Mouse (Mus musculus) ovary, postnatal 36 days (tissue): ENCODE measurements around the gene Actn1.

Experiments used
- DNase-seq: peaks from one replicate; pipeline ENCODE4 v3.0.0; 2022; ENCODE audit warnings: low spot score, mixed read lengths

Gene Actn1

DNA sequence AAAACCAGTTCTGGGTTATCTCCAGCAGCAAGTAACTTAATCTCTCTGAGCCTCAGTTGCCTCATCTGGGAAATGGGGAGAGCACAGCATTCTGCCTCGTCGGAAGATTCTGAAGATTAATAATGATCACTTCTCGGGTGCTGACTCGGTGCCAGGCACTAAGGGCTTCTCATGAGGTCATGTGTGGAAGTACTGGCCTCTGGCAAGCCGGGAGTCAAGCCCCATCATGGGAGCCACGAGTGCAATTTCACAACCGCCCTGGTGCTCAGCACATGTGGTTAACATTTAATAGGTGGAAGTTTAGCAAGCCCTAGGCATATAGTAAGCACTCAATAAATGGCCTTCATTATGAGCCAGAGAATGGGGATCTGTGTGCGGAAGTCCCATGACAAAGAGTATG, 125.0 kb downstream of the Actn1 start:
- no peak for DNase-seq

DNA sequence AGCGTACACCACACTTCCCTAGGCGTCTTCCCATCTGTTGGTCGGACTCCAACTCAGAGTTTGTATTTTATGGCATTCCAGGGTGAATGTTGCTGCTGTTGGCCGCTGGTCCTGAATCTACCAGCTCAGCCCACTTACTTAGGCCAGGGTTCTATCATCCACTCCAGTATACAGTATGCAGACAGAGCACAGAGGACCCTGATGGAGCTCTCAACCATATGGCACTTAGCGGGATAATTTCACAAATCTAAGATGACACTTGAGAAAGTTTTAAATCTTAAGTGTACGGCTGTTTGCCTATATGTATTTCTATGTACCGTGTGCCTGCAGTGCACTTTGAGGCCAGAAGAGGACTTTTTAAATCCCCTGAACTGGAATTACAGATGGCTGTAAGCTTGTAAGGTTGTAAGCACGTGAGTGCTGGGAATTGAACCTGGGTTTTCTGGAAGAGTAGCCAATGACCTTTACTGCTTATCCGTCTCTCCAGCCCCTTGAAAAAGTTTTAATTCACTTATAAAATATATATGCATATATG, 127.1 kb downstream of the Actn1 start:
- no peak for DNase-seq

DNA sequence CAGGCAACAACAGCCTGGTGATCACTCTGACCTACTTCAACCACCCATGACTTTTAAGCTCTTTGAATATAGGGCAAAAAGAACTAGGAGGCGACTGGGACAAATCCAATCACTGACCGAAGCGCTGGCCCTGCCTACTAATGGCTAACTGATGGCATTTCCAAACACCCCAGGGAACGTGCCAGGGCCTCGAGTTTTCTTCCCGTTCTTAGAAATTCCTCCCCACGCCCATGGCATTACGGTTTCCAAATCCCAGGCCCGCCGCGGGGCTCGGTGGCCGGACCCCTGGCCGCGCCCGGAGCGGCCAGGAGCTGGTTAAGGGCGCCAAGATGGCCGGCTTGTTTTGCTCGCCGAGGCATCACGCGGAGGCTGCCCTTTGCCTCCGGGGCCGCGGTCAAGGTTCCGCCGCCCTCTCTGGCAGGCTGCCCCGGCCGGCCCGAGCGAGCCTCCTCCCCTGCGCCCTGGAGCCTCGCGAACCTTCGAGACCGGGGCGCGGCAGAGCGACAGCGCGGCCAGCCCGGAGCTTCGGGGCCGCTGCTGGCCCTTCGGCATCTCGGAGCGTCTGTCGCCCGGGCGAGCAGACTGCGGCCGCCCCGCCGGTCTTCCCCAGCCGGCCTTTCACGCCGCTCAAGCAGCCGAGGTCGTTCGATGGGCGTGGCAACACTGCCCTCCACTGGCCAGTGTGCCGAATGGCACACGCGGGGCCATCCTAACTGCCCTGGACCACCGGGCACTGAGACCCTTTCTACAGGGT, 127.7 kb downstream of the Actn1 start:
- peak; percentile 90 for DNase-seq

DNA sequence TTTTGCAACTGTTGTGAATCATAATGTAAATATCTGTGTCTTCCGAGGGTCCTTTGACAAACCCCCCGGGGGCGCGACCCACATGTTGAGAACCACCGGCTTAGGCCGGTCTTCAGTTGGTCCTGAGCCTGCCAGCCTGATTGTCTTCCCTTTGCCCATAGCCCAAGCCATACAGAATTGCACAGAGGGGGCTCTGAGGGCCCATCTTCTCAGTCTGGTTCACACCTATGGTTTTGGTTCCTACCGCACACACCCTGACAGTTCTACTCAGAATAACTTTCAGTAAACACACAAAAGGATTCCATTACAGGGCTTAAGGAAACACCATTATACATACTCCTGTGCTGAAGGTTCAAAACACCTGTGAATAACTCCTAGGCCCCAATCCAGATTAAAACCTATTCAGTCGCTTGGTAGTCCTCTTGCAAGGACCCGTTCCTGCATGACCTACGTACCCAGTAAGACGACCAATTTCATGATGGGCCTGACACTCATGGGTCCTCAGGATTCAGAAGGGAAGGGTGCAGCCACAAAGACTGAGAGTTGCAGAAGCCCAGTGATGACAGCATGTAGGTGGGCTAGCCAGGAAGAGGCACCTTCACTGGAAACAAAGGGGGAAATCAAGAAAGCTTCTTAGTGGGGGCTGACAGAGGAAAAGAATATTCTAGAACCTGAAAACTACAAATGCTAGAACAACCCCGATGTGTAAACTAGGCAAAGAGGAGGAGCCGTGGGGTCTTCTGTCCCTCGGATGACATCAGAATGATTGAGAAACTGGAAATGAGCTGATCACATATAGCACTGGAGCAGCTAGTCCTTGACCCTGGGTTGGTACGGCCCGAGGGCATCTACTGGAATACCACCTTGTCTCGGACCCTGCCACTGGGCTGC, 128.6 kb downstream of the Actn1 start:
- no peak for DNase-seq

DNA sequence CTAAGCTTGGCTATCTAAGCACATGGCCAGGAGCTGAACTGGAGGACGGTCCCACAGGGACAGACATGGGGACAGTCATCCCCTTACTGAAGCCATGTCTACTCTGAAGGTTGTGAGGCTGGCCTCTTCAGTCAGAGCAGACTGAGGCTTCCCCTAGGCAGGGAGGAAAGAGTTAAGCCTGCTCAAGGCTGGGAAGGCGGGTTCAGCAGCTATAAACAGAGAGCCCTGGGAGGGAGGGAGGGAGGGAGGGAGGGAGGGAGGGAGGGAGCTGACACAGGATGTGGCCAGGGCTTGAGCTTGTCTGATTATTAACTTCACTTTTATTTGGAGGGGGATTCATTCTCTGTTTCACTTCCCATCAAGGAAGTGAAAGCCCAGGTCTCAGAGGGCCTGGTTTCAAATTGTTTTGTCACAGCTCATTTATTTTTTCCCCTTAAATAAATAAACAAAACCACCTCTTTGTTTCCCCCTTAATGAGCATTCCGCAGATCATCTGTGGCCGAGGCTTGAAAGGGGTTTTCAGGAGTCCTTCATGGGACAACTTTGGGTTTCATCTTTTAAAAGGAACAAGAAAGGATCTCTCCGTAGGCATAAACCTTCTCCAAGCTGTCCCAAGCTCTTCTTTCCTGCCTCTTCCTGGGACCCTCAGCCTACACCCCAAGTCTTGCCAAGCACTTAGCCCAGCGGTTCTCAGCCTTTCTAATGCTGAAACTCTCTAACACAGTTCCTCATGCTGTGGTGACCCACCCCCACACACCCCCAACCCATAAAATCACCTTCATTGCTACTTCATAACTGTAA, 129.4 kb downstream of the Actn1 start:
- peak; percentile 43 for DNase-seq

DNA sequence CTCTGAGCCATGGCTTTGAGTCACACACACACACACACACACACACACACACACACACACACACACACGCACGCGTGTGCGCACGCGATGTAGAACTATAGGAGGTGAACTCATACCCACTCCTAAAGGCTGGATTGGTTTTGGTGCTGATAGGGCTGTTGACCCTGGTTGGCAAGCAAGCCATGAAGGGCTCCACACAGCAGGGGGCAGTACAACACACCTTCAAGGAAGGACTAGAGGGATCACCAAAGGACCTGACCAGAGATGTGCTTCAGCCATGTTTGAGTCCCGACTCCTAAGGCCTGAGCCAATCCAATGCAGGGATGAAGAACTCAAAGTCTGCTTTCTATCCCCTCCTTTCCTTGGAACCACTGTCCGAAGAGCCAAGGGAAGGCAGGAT, 130.6 kb downstream of the Actn1 start:
- DNase-seq, result peak; percentile 44

DNA sequence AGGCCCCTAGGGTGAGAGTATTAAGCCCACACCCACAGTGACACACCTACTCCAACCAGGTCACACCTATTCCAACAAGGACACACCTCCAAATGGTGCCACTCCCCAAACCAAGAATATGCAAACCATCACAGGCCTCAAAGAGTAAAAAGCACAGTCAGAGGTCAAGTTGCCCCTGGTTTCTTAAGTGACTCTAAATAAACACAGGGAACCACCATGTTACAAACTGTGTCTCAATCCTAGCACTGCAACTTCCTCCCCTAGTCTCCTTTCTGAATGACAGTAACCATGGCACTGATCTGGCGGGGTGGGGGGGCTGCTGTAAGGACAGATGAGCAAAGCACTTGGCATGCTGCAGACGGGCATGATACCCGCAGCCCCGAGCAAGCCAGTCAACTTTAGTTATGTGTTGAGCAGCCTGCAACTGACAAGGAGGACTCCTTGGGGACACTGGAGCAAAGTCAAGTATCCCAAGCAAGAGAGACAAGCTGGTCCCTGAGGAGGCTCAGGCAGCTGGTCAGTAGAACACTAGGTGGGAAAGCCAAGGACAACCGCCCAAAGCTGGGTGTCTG, 132.9 kb downstream of the Actn1 start:
- DNase-seq, result no peak

DNA sequence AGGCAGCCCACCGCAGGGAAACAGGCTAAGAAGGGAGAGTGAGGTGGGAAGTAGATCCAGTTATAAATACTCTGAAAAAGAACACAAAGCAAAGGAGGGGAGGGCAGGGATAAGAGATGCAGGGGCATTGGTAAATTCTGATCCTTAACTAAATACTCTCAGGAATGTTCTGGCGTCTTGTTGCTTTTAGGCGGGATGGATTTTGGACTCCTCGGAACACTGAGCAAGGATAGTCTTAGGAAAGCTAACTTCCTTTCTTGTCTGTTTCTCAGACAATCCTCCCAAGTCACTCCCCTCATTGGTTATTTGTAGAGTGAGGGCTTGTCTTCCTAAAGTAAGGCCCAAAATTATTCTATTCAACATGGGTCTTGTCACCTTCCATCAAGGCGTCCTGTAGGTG, 134.9 kb downstream of the Actn1 start:
- DNase-seq, result no peak

DNA sequence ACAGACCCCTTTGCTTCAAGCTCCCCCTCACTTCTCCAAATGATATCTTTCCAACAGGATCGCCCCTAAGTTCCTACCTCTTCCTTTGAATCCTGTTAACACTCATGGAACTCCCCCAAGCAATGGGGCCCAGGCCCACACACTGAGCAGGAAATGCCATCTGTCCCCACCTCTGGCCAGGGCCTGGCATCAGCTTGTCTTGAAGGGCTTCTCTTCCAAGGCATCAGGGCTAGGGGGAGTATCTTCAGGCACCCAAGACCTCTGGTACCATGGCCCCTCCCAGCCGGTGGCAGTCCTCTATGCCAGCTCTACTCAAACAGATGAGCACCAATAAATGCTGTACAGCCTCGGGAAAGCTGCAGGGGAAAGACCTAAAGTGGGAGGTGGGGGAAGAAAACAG, 135.4 kb downstream of the Actn1 start:
- DNase-seq, result no peak

DNA sequence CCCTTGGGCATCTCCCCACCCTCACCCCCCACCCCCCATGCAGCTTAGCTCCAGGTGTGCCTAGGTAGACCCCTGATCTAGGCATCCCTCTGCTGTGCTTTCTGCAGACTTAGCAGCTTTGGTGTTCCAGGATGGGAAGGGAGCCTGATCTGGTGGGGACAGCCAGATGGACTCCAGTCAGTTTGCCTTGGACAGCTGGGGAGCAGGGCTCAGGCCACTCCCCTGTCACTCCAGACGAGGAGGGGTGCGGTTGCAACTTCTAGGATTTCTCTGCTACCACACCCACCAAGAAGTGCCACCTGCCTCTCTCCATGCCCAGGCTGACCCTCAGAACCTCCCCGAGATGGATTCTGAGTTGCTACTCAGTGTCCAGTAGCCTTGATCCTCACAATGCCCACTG, 136.0 kb downstream of the Actn1 start:
- no peak for DNase-seq

DNA sequence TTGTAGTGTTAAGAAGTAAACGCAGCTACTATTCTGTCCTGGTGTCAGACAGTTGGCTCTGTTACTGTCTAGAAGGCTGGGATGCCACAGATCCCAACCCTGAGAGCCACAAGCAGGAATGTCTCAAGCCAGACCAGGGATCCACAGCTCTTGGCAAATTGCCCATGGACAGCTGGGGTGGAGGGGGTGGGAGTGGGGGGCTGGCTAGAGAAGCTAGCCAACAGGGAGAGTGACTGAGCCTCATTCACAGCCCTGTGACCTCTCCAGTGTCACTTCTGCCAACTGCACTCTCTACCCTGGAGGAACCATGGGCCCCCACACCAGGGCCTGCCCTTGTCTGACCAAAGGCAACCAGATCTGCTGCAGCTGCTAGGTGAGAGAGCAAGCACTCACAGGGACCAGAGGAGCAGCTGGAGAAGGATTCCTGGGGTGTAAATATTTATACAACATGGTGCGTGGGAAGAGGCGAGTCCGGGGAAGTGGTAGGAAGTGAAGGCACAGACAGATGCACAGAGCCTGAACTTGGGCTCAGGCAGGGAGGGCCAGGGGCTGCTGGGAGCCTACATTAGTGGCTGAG, 136.9 kb downstream of the Actn1 start:
- no peak for DNase-seq

DNA sequence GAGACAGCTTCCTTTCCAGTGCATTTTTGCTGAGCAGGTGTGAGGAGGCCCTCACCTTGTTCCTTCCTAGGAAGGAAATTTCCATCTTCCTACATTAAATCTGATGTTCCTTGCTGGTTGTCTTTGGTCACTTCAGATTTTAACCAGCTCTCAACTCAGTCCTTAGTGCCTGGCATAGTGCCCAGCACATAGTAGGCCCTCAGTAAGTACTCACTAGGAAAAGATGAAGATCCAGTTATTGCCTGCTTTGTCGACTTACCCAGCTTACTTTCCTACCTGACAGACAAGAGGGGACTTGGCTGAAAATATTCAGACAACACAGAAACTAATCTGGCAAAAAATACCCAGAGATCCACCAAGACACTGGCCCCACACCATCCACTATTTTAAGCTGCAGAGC, 138.7 kb downstream of the Actn1 start:
- no peak for DNase-seq

DNA sequence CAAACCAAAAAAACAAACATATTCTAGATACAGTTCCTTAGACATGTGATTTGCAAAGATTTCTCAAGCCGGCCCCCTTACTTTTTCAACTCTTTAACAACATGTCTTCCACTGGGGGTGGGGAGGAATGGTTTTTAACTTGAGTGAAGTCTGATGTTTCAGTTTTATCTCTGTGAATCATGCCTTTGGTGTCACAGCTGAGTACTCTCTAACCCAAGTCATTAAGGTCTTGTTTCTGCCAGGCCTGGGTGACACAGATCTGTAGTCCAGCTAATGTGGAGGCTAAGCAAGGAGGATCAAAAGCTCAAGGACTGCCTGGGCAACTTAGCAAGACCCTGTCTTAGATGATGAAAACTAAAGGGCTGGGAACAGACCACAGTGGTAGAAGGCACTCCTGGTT, 141.6 kb downstream of the Actn1 start:
- DNase-seq, result no peak
